In the genomic region with DNA sequence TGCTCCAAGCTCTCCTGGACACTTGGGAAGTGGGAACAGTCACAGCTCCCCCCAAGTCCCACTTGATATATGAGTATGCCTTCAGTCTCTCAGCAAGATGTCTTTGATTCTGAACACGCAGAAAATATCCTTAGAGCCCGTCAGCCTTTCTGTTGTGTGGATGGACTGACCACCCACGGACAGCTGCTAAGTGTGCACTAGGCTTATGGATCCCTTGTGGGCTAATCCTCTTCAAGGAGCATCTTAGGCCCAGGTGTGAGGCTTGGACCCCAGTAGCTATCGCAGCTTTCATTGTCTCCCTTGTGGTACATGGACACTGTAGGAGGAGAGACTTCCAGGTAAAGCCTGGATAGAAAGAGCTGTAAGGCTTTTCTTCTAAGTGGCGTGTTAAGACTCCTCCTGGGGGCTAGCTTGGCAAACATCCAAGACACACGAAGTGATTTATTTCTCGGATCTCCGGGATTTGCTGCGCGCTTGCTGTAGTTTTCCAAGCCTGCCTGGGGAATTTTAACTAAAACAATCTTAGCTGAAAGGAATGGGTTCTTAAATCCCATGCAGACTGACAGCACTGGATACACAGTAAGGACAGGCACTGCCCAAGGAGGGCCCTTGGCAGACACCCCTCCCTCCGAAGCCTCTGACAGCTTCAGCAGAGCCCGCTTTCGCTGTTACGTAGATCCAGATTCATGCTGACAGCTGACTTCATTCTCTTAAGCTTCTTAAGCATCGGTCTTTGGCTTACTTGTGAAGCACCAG, we compare ENCODE assay signal across 8 mouse cellular contexts.
DNase-seq lines count a peak whose midpoint lies in the region; ATAC-seq and TF ChIP-seq lines count a peak whose summit lies in the region.

No protein-coding gene starts in this region.

- no peaks in the 10 kb centered on the region for H3K36me3 ChIP-seq in forebrain, embryonic 13.5 days (ENCODE audit: poor library complexity, severe bottlenecking)
- no peaks in the 10 kb centered on the region for H3K36me3 ChIP-seq in forebrain, embryonic 10.5 days (replicated peaks)
- no peaks in the 10 kb centered on the region for H3K36me3 ChIP-seq in stomach, embryonic 14.5 days (ENCODE audit: control insufficient read depth, insufficient read depth, low read length)
- no peaks in the 10 kb centered on the region for H3K36me3 ChIP-seq in stomach, postnatal 0 days (ENCODE audit: control insufficient read depth, insufficient read depth, low read length)
- no peaks in the 10 kb centered on the region for H3K36me3 ChIP-seq in midbrain, embryonic 14.5 days (ENCODE audit: control insufficient read depth, insufficient read depth, low read length)

- H3K27ac ChIP-seq in forebrain, embryonic 13.5 days: peak overlapping the region; percentile 60
- no peak overlapping the region for H3K27ac ChIP-seq in forebrain, embryonic 10.5 days
- no peak overlapping the region for H3K27ac ChIP-seq in stomach, embryonic 14.5 days (ENCODE audit: low read length)
- H3K27ac ChIP-seq in stomach, postnatal 0 days (replicated peaks): no peak overlapping the region
- peak overlapping the region; percentile 74 for H3K27ac ChIP-seq in midbrain, embryonic 14.5 days (replicated peaks; ENCODE audit: low read depth, low read length)

- intact Hi-C loops in gastrocnemius, postnatal 36 days (cut with DNase I): no loop called here

- peak overlapping the region; percentile 35 for H3K4me2 ChIP-seq in forebrain, embryonic 13.5 days
- peak overlapping the region; percentile 19 for H3K4me2 ChIP-seq in stomach, embryonic 14.5 days (replicated peaks; ENCODE audit: low read depth, low read length)
- H3K4me2 ChIP-seq in stomach, postnatal 0 days (replicated peaks; ENCODE audit: low read depth): no peak overlapping the region
- H3K4me2 ChIP-seq in midbrain, embryonic 14.5 days (ENCODE audit: low read length): peak overlapping the region; percentile 37

- TF ChIP-seq CTCF in stomach, postnatal 0 days (IDR thresholded peaks at IDR 0.05; ENCODE audit: low read depth): no peak

- no peak for DNase-seq in forebrain, embryonic 10.5 days (ENCODE audit: extremely low spot score, low spot score)
- no peak for DNase-seq in stomach, postnatal 0 days (ENCODE audit: low spot score)
- DNase-seq in midbrain, embryonic 14.5 days: peak; percentile 83
- DNase-seq in yolk sac, embryonic 10.5 days (ENCODE audit: low spot score): peak; percentile 13
- no peak for DNase-seq in gastrocnemius, postnatal 36 days
- no peak for DNase-seq in gastrocnemius, postnatal 4 days (ENCODE audit: low spot score in 2 of 2)

- TF ChIP-seq EP300 in stomach, postnatal 0 days (optimal IDR thresholded peaks at IDR 0.05): no peak

- H3K27me3 ChIP-seq in forebrain, embryonic 13.5 days: no peaks in the 10 kb centered on the region
- H3K27me3 ChIP-seq in forebrain, embryonic 10.5 days (ENCODE audit: poor library complexity, severe bottlenecking): no peaks in the 10 kb centered on the region
- no peaks in the 10 kb centered on the region for H3K27me3 ChIP-seq in stomach, embryonic 14.5 days (ENCODE audit: control insufficient read depth, insufficient read depth, low read length)
- no peaks in the 10 kb centered on the region for H3K27me3 ChIP-seq in stomach, postnatal 0 days (ENCODE audit: control insufficient read depth, insufficient read depth, low read length)
- H3K27me3 ChIP-seq in midbrain, embryonic 14.5 days (ENCODE audit: control insufficient read depth, insufficient read depth, low read length): no peaks in the 10 kb centered on the region

- ATAC-seq in forebrain, embryonic 13.5 days: peak; percentile 42
- ATAC-seq in stomach, embryonic 14.5 days (ENCODE audit: insufficient number of reproducible peaks, insufficient read depth, low FRiP score, low read depth): peak; percentile 59; the same call in 1 of the 2 replicates
- ATAC-seq in stomach, postnatal 0 days (ENCODE audit: low FRiP score, low TSS enrichment): no peak
- ATAC-seq in midbrain, embryonic 14.5 days (ENCODE audit: low FRiP score, low TSS enrichment): peak; percentile 65; the same call in 1 of the 2 replicates

- H3K9me3 ChIP-seq in forebrain, embryonic 13.5 days (replicated peaks): no peaks in the 10 kb centered on the region
- H3K9me3 ChIP-seq in forebrain, embryonic 10.5 days: no peaks in the 10 kb centered on the region
- no peaks in the 10 kb centered on the region for H3K9me3 ChIP-seq in stomach, embryonic 14.5 days (ENCODE audit: control insufficient read depth, low read depth, low read length)
- no peaks in the 10 kb centered on the region for H3K9me3 ChIP-seq in stomach, postnatal 0 days (ENCODE audit: control insufficient read depth, low read length)
- no peaks in the 10 kb centered on the region for H3K9me3 ChIP-seq in midbrain, embryonic 14.5 days (ENCODE audit: control insufficient read depth, low read length)

- no peak overlapping the region for H3K9ac ChIP-seq in forebrain, embryonic 13.5 days
- no peak overlapping the region for H3K9ac ChIP-seq in stomach, embryonic 14.5 days (replicated peaks; ENCODE audit: low read depth, low read length)
- no peak overlapping the region for H3K9ac ChIP-seq in stomach, postnatal 0 days (ENCODE audit: low read length)
- H3K9ac ChIP-seq in midbrain, embryonic 14.5 days (replicated peaks; ENCODE audit: low read length): no peak overlapping the region

- H3K4me1 ChIP-seq in forebrain, embryonic 13.5 days: peaks cover 19% of the 10 kb centered on the region
- H3K4me1 ChIP-seq in forebrain, embryonic 10.5 days: no peaks in the 10 kb centered on the region
- peaks cover 10% of the 10 kb centered on the region; the same call in 1 of the 2 replicates for H3K4me1 ChIP-seq in stomach, embryonic 14.5 days (ENCODE audit: control insufficient read depth, insufficient read depth, low read length)
- no peaks in the 10 kb centered on the region for H3K4me1 ChIP-seq in stomach, postnatal 0 days (replicated peaks; ENCODE audit: control insufficient read depth, insufficient read depth)
- H3K4me1 ChIP-seq in midbrain, embryonic 14.5 days (ENCODE audit: control insufficient read depth, insufficient read depth, low read length): peaks cover 12% of the 10 kb centered on the region

- H3K4me3 ChIP-seq in forebrain, embryonic 13.5 days: no peak overlapping the region
- no peak overlapping the region for H3K4me3 ChIP-seq in forebrain, embryonic 10.5 days
- H3K4me3 ChIP-seq in stomach, embryonic 14.5 days (ENCODE audit: low read depth, low read length): no peak overlapping the region
- H3K4me3 ChIP-seq in stomach, postnatal 0 days (ENCODE audit: low read depth, low read length): no peak overlapping the region
- H3K4me3 ChIP-seq in midbrain, embryonic 14.5 days (replicated peaks; ENCODE audit: low read depth, low read length): no peak overlapping the region

- WGBS in forebrain, embryonic 13.5 days: 44% methylated on average over 15 of the region's 15 CpGs
- 89% methylated on average over 15 of the region's 15 CpGs for WGBS in forebrain, embryonic 10.5 days
- WGBS in stomach, embryonic 14.5 days: 34% methylated on average over 15 of the region's 15 CpGs
- WGBS in stomach, postnatal 0 days: 37% methylated on average over 15 of the region's 15 CpGs
- WGBS in midbrain, embryonic 14.5 days: 26% methylated on average over 15 of the region's 15 CpGs

Comparison
In these comparisons a context has a peak if more than half of its experiments do, and no peak if none do; other contexts are left out.
1. H3K27ac ChIP-seq: peak in forebrain, embryonic 13.5 days (single experiment) and midbrain, embryonic 14.5 days (single experiment); none in forebrain, embryonic 10.5 days (single experiment), stomach, embryonic 14.5 days (single experiment) and stomach, postnatal 0 days (single experiment).
2. DNase-seq: peak in midbrain, embryonic 14.5 days (single experiment) and yolk sac, embryonic 10.5 days (single experiment); none in forebrain, embryonic 10.5 days (single experiment), stomach, postnatal 0 days (single experiment), gastrocnemius, postnatal 36 days (0 of 2) and gastrocnemius, postnatal 4 days (0 of 2).